Mouse (Mus musculus) stomach, embryonic 14.5 days (tissue): ENCODE results near the gene Inpp4a. TPM values are rescaled to one million over a fixed set of nuclear protein-coding genes. Genes with fewer than 3 reads are reported as not detected.
A peak's percentile ranks its signal among the peaks of the same experiment; 100 is the strongest.

Experiments used
- ATAC-seq: fragments of 200-750 bp; cut with Nextera tagmentation; 2 replicates; pipeline ENCODE4 v1.8.0; 2017; ENCODE audit warnings: low read depth, moderate TSS enrichment; ENCODE audit not compliant: insufficient number of reproducible peaks, insufficient read depth, low FRiP score
- H3K27ac ChIP-seq: fragments of 300-500 bp; sonication (generic); 2 replicates; pipeline ENCODE4 v1.5.1; 2014; ENCODE audit warnings: mild to moderate bottlenecking, low read length, moderate library complexity, mixed read lengths
- H3K27me3 ChIP-seq: fragments of 300-500 bp; sonication (generic); 2 replicates; pipeline ENCODE4 v1.6.1; 2014; ENCODE audit warnings: low read length, control low read depth, mixed read lengths; ENCODE audit not compliant: control insufficient read depth, insufficient read depth
- H3K36me3 ChIP-seq: fragments of 300-500 bp; sonication (generic); 2 replicates; pipeline ENCODE4 v1.6.1; 2014; ENCODE audit warnings: mild to moderate bottlenecking, control low read depth, low read length, moderate library complexity, mixed read lengths; ENCODE audit not compliant: control insufficient read depth, insufficient read depth
- H3K4me1 ChIP-seq: fragments of 300-500 bp; sonication (generic); 2 replicates; pipeline ENCODE4 v1.6.1; 2014; ENCODE audit warnings: low read length, control low read depth, mixed read lengths; ENCODE audit not compliant: control insufficient read depth, insufficient read depth
- H3K4me2 ChIP-seq: fragments of 300-500 bp; sonication (generic); replicated peaks from 2 replicates; pipeline ENCODE4 v1.6.1; 2014; ENCODE audit warnings: low read depth, low read length, control low read depth
- H3K4me3 ChIP-seq: fragments of 300-500 bp; sonication (generic); 2 replicates; pipeline ENCODE4 v1.5.1; 2014; ENCODE audit warnings: low read depth, low read length, control low read depth
- H3K9ac ChIP-seq: fragments of 300-500 bp; sonication (generic); replicated peaks from 2 replicates; pipeline ENCODE4 v1.6.1; 2014; ENCODE audit warnings: low read depth, mild to moderate bottlenecking, control low read depth, low read length, moderate library complexity, mixed read lengths
- H3K9me3 ChIP-seq: fragments of 300-500 bp; sonication (generic); 2 replicates; pipeline ENCODE4 v1.6.1; 2016; ENCODE audit warnings: low read depth, low read length, control low read depth; ENCODE audit not compliant: control insufficient read depth
- WGBS: fragments of 180-500 bp; shearing (Covaris S2); extraction: QIAGEN DNeasy Blood & Tissue Kit; methylation state at CpG from one replicate; pipeline ENCODE4 v1.1.7; 2014; 5-methylcytosine and 5-hydroxymethylcytosine counted together
- polyA plus RNA-seq: library from polyadenylated mRNA; unstranded; fragments of >200 nt; fragmentation: Nextera tagmentation; extraction: Ambion mirVana; gene quantifications from 2 replicates; pipeline ENCODE4 v1.2.1, GENCODE M21; 2014

Inpp4a gene
- polyA plus RNA-seq, 1 experiment from 2014 or later: 20.8 TPM

- H3K4me3 ChIP-seq: no peak overlapping the region
- H3K27ac ChIP-seq: no peak overlapping the region
- WGBS: 47% methylated on average over 1 of the region's 1 CpGs
- no peak overlapping the region for H3K9ac ChIP-seq
- H3K4me2 ChIP-seq: no peak overlapping the region
- no peaks in the 10 kb centered on the region for H3K36me3 ChIP-seq
- ATAC-seq: no peak
- no peaks in the 10 kb centered on the region for H3K9me3 ChIP-seq
- H3K27me3 ChIP-seq: no peaks in the 10 kb centered on the region
- peaks cover 8% of the 10 kb centered on the region; the same call in 1 of the 2 replicates for H3K4me1 ChIP-seq
Observed at GRCm38 (mm10) chr1:37296414-37296813, 3.3 kb upstream of the Inpp4a start.

DNA sequence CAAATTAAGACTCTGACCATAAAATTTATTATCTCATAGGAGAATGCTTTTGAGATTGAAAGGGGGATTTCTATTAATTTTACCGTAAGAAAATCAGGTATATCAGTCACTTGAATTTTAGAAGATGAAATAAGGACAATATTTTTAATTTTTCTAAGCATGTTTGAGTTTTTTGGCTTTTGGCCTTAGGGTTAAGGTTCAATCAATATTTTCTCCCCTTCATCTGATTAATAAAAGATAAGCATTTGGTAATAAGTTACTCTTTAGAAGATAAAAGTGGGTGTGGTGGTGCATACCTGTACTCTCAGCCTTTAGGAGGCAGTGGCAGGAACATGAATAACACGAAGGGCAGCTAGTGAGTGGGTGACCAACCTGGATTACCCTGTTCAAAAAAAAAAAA, 761 bp upstream of the Inpp4a start:
- no peak for ATAC-seq
- H3K9ac ChIP-seq: no peak overlapping the region
- peaks cover 11% of the 10 kb centered on the region; the same call in 1 of the 2 replicates for H3K4me1 ChIP-seq
- no peak overlapping the region for H3K27ac ChIP-seq
- H3K4me3 ChIP-seq: no peak overlapping the region
- no peaks in the 10 kb centered on the region for H3K9me3 ChIP-seq
- no peak overlapping the region for H3K4me2 ChIP-seq
- WGBS: 78% methylated on average over 2 of the region's 2 CpGs
- H3K36me3 ChIP-seq: no peaks in the 10 kb centered on the region
- no peaks in the 10 kb centered on the region for H3K27me3 ChIP-seq

- peaks cover 11% of the 10 kb centered on the region; the same call in 1 of the 2 replicates for H3K4me1 ChIP-seq
- H3K9me3 ChIP-seq: no peaks in the 10 kb centered on the region
- peak overlapping the region; percentile 94 for H3K4me3 ChIP-seq
- H3K4me2 ChIP-seq: peak overlapping the region; percentile 68
- no peak overlapping the region for H3K27ac ChIP-seq
- H3K27me3 ChIP-seq: no peaks in the 10 kb centered on the region
- H3K36me3 ChIP-seq: no peaks in the 10 kb centered on the region
- H3K9ac ChIP-seq: peak overlapping the region; percentile 73; the same call in 1 of the 2 replicates
- no peak for ATAC-seq
- 32% methylated on average over 5 of the region's 5 CpGs for WGBS
Observed at GRCm38 (mm10) chr1:37300650-37301049, 985 bp downstream of the Inpp4a start.

GRCm38 (mm10) chr1:37302801-37303200, 3.1 kb downstream of the Inpp4a start:
- Histone ChIP-seq H3K9ac (no peak overlapping the region), H3K4me1 (peaks cover 11% of the 10 kb centered on the region; the same call in 1 of the 2 replicates), H3K4me3 (no peak overlapping the region), H3K9me3 (no peaks in the 10 kb centered on the region), H3K27ac (no peak overlapping the region), H3K4me2 (no peak overlapping the region), H3K36me3 (no peaks in the 10 kb centered on the region), H3K27me3 (no peaks in the 10 kb centered on the region)
- 63% methylated on average over 3 of the region's 3 CpGs for WGBS
- no peak for ATAC-seq

GRCm38 (mm10) chr1:37305691-37306287, 6.1 kb downstream of the Inpp4a start:
- Histone ChIP-seq H3K9me3 (no peaks in the 10 kb centered on the region), H3K4me3 (no peak overlapping the region), H3K4me1 (peaks cover 7% of the 10 kb centered on the region; the same call in 1 of the 2 replicates), H3K4me2 (no peak overlapping the region), H3K9ac (no peak overlapping the region), H3K36me3 (no peaks in the 10 kb centered on the region), H3K27me3 (no peaks in the 10 kb centered on the region), H3K27ac (no peak overlapping the region)
- ATAC-seq: no peak
- 39% methylated on average over 9 of the region's 9 CpGs for whole genome bisulfite sequencing

- 88% methylated on average over 2 of the region's 2 CpGs for WGBS
- no peaks in the 10 kb centered on the region for H3K9me3 ChIP-seq
- no peak for ATAC-seq
- H3K36me3 ChIP-seq: no peaks in the 10 kb centered on the region
- no peak overlapping the region for H3K4me3 ChIP-seq
- no peaks in the 10 kb centered on the region for H3K27me3 ChIP-seq
- H3K27ac ChIP-seq: no peak overlapping the region
- H3K4me2 ChIP-seq: no peak overlapping the region
- H3K9ac ChIP-seq: no peak overlapping the region
- H3K4me1 ChIP-seq: no peaks in the 10 kb centered on the region
Observed at GRCm38 (mm10) chr1:37307586-37307985, 7.9 kb downstream of the Inpp4a start.

DNA sequence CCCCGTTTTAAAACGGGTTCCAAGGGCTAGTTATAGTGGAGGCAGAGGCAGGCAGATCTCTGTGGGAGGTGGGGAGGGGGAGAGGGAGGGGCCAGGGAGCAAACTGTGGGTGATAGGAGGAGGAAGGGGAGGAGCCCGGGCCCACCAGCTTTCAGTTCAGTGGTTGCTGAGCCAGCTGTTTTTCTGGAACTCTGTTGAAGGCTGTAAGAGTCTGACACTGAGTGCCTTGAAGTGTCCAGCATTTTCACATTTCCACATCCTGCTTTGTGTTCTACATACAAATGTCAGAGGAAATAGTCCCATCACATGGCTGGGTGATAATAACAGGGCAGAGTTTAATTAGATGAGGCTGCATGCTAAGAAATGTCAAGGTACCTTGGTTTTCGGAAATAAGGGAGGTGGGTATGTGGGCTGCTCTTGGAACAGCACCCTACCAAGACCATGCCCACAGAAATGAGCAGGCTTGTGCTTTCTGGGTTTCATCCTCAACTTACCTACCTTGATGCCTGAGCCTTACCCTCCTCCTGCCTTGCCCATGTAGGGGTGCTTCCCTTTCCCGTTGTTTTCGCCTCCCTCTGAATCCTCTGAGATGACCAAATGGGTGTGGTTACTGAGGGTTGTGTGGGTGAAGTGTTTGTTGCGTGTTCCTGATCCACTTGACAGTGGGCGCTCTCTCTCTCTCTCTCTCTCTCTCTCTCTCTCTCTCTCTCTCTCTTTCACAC, 8.5 kb downstream of the Inpp4a start:
- Histone ChIP-seq H3K4me3 (no peak overlapping the region), H3K9me3 (no peaks in the 10 kb centered on the region), H3K9ac (no peak overlapping the region), H3K4me2 (no peak overlapping the region), H3K27ac (no peak overlapping the region), H3K27me3 (no peaks in the 10 kb centered on the region), H3K36me3 (no peaks in the 10 kb centered on the region), H3K4me1 (no peaks in the 10 kb centered on the region)
- WGBS: 84% methylated on average over 8 of the region's 8 CpGs
- no peak for ATAC-seq

DNA sequence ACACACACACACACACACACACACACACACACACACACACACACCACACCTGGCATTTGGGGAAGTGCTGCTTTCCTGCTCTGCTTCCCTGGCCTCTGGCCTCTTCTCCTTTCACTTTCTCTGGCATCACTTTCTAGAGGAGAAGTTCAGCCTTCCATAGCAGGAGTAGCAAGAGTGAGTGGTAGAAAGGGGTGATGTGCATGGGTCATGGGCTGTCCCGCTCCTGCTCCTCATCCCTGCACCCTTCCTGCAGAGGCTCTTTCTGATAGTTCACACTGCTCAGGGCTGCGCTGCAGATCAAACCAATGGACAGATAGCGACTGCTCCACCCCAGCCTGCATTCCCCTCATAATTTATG, 9.1 kb downstream of the Inpp4a start:
- WGBS: 71% methylated on average over 3 of the region's 3 CpGs
- H3K4me3 ChIP-seq: no peak overlapping the region
- H3K27ac ChIP-seq: no peak overlapping the region
- no peaks in the 10 kb centered on the region for H3K9me3 ChIP-seq
- H3K4me2 ChIP-seq: no peak overlapping the region
- H3K9ac ChIP-seq: no peak overlapping the region
- no peaks in the 10 kb centered on the region for H3K27me3 ChIP-seq
- ATAC-seq: no peak
- H3K4me1 ChIP-seq: no peaks in the 10 kb centered on the region
- no peaks in the 10 kb centered on the region for H3K36me3 ChIP-seq
